ENCODE assay signal across 16 mouse cellular contexts in genomic region chr1:59427204-59427557, GRCm38 (mm10). TPM values are rescaled to one million over a fixed set of nuclear protein-coding genes. Genes with fewer than 3 reads are reported as not detected.
DNase-seq lines count a peak whose midpoint lies in the region; ATAC-seq and TF ChIP-seq lines count a peak whose summit lies in the region.
"Had no signal": no experiment of that assay in that cellular context is flagged by ENCODE, and none has a peak within 500 bp of the region (broad histone marks: within the 10 kb centered on the region; RNA-seq: fewer than 3 reads in every experiment).

No protein-coding gene starts in this region.

- no peaks in the 10 kb centered on the region for H3K27me3 ChIP-seq in intestine, embryonic 16.5 days (replicated peaks; ENCODE audit: control insufficient read depth, insufficient read depth, low read length)
- H3K27me3 ChIP-seq in intestine, embryonic 15.5 days (replicated peaks): no peaks in the 10 kb centered on the region
- H3K27me3 ChIP-seq in lung, embryonic 14.5 days (ENCODE audit: insufficient read depth, low read length): no peaks in the 10 kb centered on the region
- H3K27me3 ChIP-seq in liver, postnatal 0 days (ENCODE audit: insufficient read depth, low read length): no peaks in the 10 kb centered on the region
- H3K27me3 ChIP-seq: hindbrain, embryonic 12.5 days; limb, embryonic 13.5 days had no signal

- WGBS in intestine, embryonic 16.5 days: 68% methylated on average over 5 of the region's 5 CpGs
- 70% methylated on average over 5 of the region's 5 CpGs for WGBS in intestine, embryonic 15.5 days
- WGBS in lung, embryonic 14.5 days: 64% methylated on average over 5 of the region's 5 CpGs
- 53% methylated on average over 5 of the region's 5 CpGs for WGBS in liver, postnatal 0 days (ENCODE audit: insufficient replicate concordance)

- H3K36me3 ChIP-seq in intestine, embryonic 16.5 days (ENCODE audit: control insufficient read depth, insufficient read depth, low read length): no peaks in the 10 kb centered on the region
- no peaks in the 10 kb centered on the region for H3K36me3 ChIP-seq in intestine, embryonic 15.5 days
- no peaks in the 10 kb centered on the region for H3K36me3 ChIP-seq in lung, embryonic 14.5 days (ENCODE audit: insufficient read depth)
- no peaks in the 10 kb centered on the region for H3K36me3 ChIP-seq in liver, postnatal 0 days (replicated peaks; ENCODE audit: insufficient read depth, low read length)
- H3K36me3 ChIP-seq: hindbrain, embryonic 12.5 days; limb, embryonic 13.5 days had no signal

- no peak overlapping the region for H3K4me3 ChIP-seq in intestine, embryonic 16.5 days (ENCODE audit: low read length)
- H3K4me3 ChIP-seq in intestine, embryonic 15.5 days (replicated peaks): no peak overlapping the region
- no peak overlapping the region for H3K4me3 ChIP-seq in lung, embryonic 14.5 days (ENCODE audit: low read depth, low read length)
- no peak overlapping the region for H3K4me3 ChIP-seq in liver, postnatal 0 days (ENCODE audit: low read depth, low read length)
- H3K4me3 ChIP-seq: hindbrain, embryonic 12.5 days; limb, embryonic 13.5 days; myocyte had no signal

- peak; percentile 59 for TF ChIP-seq CTCF in lung, embryonic 14.5 days (IDR thresholded peaks at IDR 0.05; ENCODE audit: low read depth)
- TF ChIP-seq CTCF in liver, postnatal 0 days (IDR thresholded peaks at IDR 0.05; ENCODE audit: low read depth): peak; percentile 60

- TF ChIP-seq EP300 in liver, postnatal 0 days (IDR thresholded peaks at IDR 0.05; ENCODE audit: low read depth): no peak

- no peaks in the 10 kb centered on the region for H3K9me3 ChIP-seq in intestine, embryonic 16.5 days (ENCODE audit: control insufficient read depth, low read length)
- H3K9me3 ChIP-seq in intestine, embryonic 15.5 days: no peaks in the 10 kb centered on the region
- no peaks in the 10 kb centered on the region for H3K9me3 ChIP-seq in lung, embryonic 14.5 days (ENCODE audit: low read depth, low read length)
- H3K9me3 ChIP-seq in liver, postnatal 0 days (ENCODE audit: low read length): no peaks in the 10 kb centered on the region
- H3K9me3 ChIP-seq: hindbrain, embryonic 12.5 days; limb, embryonic 13.5 days had no signal

- no peak for ATAC-seq in intestine, embryonic 16.5 days
- ATAC-seq in intestine, embryonic 15.5 days: no peak
- ATAC-seq in lung, embryonic 14.5 days (ENCODE audit: insufficient read depth): peak; percentile 33; the same call in 1 of the 2 replicates
- no peak for ATAC-seq in liver, postnatal 0 days
- ATAC-seq: CD4-positive, CD25-positive, alpha-beta regulatory T cell, adult 4 months had no signal

- peaks cover 14% of the 10 kb centered on the region for H3K4me1 ChIP-seq in intestine, embryonic 16.5 days (ENCODE audit: control insufficient read depth, insufficient read depth, low read length)
- H3K4me1 ChIP-seq in intestine, embryonic 15.5 days (replicated peaks): peaks cover 14% of the 10 kb centered on the region
- peaks cover 10% of the 10 kb centered on the region for H3K4me1 ChIP-seq in lung, embryonic 14.5 days (ENCODE audit: insufficient read depth)
- H3K4me1 ChIP-seq in liver, postnatal 0 days (ENCODE audit: insufficient read depth): peaks cover 13% of the 10 kb centered on the region

- DNase-seq in lung, embryonic 14.5 days: peak; percentile 43
- DNase-seq in lung, postnatal 14 days: no peak
- peak; percentile 17 for DNase-seq in adipocyte (ENCODE audit: low spot score)
- no peak for DNase-seq in liver, postnatal 0 days
- DNase-seq in neural tube, embryonic 10.5 days (ENCODE audit: extremely low spot score, low spot score): no peak
- no peak for DNase-seq in gastrocnemius, postnatal 10 days
- DNase-seq: adrenal gland, postnatal 14 days; kidney, postnatal 10 days; right cerebral cortex, postnatal 25 days had no signal

- H3K27ac ChIP-seq in intestine, embryonic 16.5 days (ENCODE audit: low read length): 0 out of 2 replicates have a peak overlapping the region, but pooled peaks have one; percentile 26
- H3K27ac ChIP-seq in intestine, embryonic 15.5 days: no peak overlapping the region
- H3K27ac ChIP-seq in lung, embryonic 14.5 days (ENCODE audit: low read depth): peak overlapping the region; percentile 16; the same call in 1 of the 2 replicates
- no peak overlapping the region for H3K27ac ChIP-seq in liver, postnatal 0 days (ENCODE audit: low read depth)
- H3K27ac ChIP-seq: hindbrain, embryonic 12.5 days; limb, embryonic 13.5 days had no signal

- no peak overlapping the region for H3K9ac ChIP-seq in intestine, embryonic 16.5 days (ENCODE audit: low read depth, low read length)
- H3K9ac ChIP-seq in intestine, embryonic 15.5 days: no peak overlapping the region
- no peak overlapping the region for H3K9ac ChIP-seq in lung, embryonic 14.5 days
- H3K9ac ChIP-seq in liver, postnatal 0 days (replicated peaks): no peak overlapping the region
- H3K9ac ChIP-seq: hindbrain, embryonic 12.5 days; limb, embryonic 13.5 days had no signal

- H3K4me2 ChIP-seq in intestine, embryonic 16.5 days (ENCODE audit: low read depth, low read length): no peak overlapping the region
- no peak overlapping the region for H3K4me2 ChIP-seq in intestine, embryonic 15.5 days (replicated peaks)
- no peak overlapping the region for H3K4me2 ChIP-seq in lung, embryonic 14.5 days
- H3K4me2 ChIP-seq in liver, postnatal 0 days (ENCODE audit: low read depth, low read length): no peak overlapping the region
- H3K4me2 ChIP-seq: heart, embryonic 11.5 days; hindbrain, embryonic 12.5 days; limb, embryonic 13.5 days had no signal

RNA-seq across cellular contexts. Expression of gene Fzd7, which starts 55.0 kb away (rescaled TPM):
- polyA plus RNA-seq in intestine, embryonic 16.5 days (2015; fragmentation: Nextera tagmentation; extraction: Ambion mirVana): 3.4 and 3.8 TPM in 2 replicates
- 6.3 and 7.5 TPM in 2 replicates for polyA plus RNA-seq in intestine, embryonic 15.5 days (2015; fragmentation: Nextera tagmentation; extraction: Ambion mirVana)
- 21.7 and 22.7 TPM in 2 replicates for polyA plus RNA-seq in lung, embryonic 14.5 days (2014; fragmentation: Nextera tagmentation; extraction: Ambion mirVana)
- 0.76 and 0.99 TPM in 2 replicates for polyA plus RNA-seq in liver, postnatal 0 days (2015; fragmentation: Nextera tagmentation; extraction: Ambion mirVana)
- 10 to 100 TPM; 35.8 to 37.6 TPM for total RNA-seq in gastrocnemius, postnatal 10 days (2021)
- polyA plus RNA-seq: CD4-positive, CD25-positive, alpha-beta regulatory T cell, adult 4 months had no signal

Comparison
In these comparisons a context has a peak if more than half of its experiments do, and no peak if none do; other contexts are left out.
1. H3K27ac ChIP-seq: peak in intestine, embryonic 16.5 days (single experiment) and lung, embryonic 14.5 days (single experiment); none in intestine, embryonic 15.5 days (single experiment) and liver, postnatal 0 days (single experiment).
2. DNase-seq: peak in lung, embryonic 14.5 days (single experiment) and adipocyte (single experiment); none in lung, postnatal 14 days (single experiment), liver, postnatal 0 days (single experiment), neural tube, embryonic 10.5 days (single experiment) and gastrocnemius, postnatal 10 days (single experiment).